Mouse (Mus musculus): ENCODE measurements around the gene Inafm1.

GRCm38 (mm10) chr7:16317094-16317493, 43.7 kb upstream of the Inafm1 start:
- TF ChIP-seq CTCF (IDR thresholded peaks at IDR 0.05; ENCODE audit: low read depth): no peak
- TF ChIP-seq EP300 (IDR thresholded peaks at IDR 0.05; ENCODE audit: low read depth): no peak
